Mouse (Mus musculus) liver, postnatal 0 days (tissue): ENCODE measurements at regions not wholly inside any gene's neighbourhood (a gene's known extent, or its start where the extent isn't known, plus 50 kb on each side); places are given as distances from the start of the nearest gene placed in this dataset.

Experiments
- CTCF ChIP-seq: sonication (generic); IDR thresholded peaks from 2 replicates; pipeline ENCODE4 v1.5.1; 2016; ENCODE audit warnings: antibody characterized with exemption, low read depth
- EP300 ChIP-seq: IDR thresholded peaks from 2 replicates; pipeline ENCODE4 v1.6.1; 2016; ENCODE audit warnings: antibody characterized with exemption, low read depth, mild to moderate bottlenecking

DNA sequence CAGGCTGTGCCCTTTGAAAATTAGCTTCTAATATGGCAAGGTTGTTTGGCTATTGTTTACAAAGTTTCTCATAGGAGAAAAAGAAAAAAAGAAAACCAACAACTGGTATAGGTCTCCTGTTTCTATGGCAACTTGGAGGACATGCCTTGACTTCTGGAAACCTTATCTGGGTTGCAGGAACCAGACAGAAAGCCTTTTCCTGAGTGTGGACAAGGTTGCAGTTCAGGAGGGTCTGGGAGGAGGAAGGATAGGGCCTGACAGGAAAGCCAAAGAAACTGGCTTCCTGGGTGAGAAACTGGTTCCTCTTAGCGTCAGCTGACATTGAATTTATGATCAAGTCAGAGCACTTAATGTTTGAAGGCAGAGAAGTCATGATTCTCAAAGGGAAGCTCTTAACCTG is 130.5 kb upstream of the Agbl1 start:
- TF ChIP-seq CTCF: no peak
- TF ChIP-seq EP300: peak; percentile 31; the same call in 1 of the 2 replicates
